Mouse (Mus musculus) testis, adult 2 months (tissue): ENCODE measurements around the gene Aox2. TPM values are rescaled to one million over a fixed set of nuclear protein-coding genes. Genes with fewer than 3 reads are reported as not detected.
"Not testable (repeated sequence)": the region's sequence is repeated elsewhere in the genome, so short reads cannot be mapped to it uniquely, and the experiment has no call there.

Experiments
- H3K27ac ChIP-seq: fragments of 200-500 bp; 2 replicates; pipeline ENCODE4 v1.5.1; 2012; ENCODE audit warnings: low read depth, low read length; ENCODE audit not compliant: control insufficient read depth, insufficient read depth
- H3K27me3 ChIP-seq: fragments of 200-500 bp; 2 replicates; pipeline ENCODE4 v1.6.1; 2012; ENCODE audit warnings: mild to moderate bottlenecking, low read length, moderate library complexity; ENCODE audit not compliant: control insufficient read depth, insufficient read depth
- H3K36me3 ChIP-seq: fragments of 200-500 bp; 2 replicates; pipeline ENCODE4 v1.6.1; 2012; ENCODE audit warnings: mild to moderate bottlenecking, low read length; ENCODE audit not compliant: control insufficient read depth, insufficient read depth
- H3K4me1 ChIP-seq: fragments of 200-500 bp; 2 replicates; pipeline ENCODE4 v1.6.1; 2012; ENCODE audit warnings: low read length; ENCODE audit not compliant: control insufficient read depth, insufficient read depth
- H3K4me3 ChIP-seq: fragments of 200-500 bp; 2 replicates; pipeline ENCODE4 v1.5.1; 2012; ENCODE audit warnings: low read depth, mild to moderate bottlenecking, low read length, moderate library complexity, mixed read lengths; ENCODE audit not compliant: control insufficient read depth
- CTCF ChIP-seq: fragments of 200-500 bp; IDR thresholded peaks from 2 replicates; pipeline ENCODE4 v1.5.1; 2012; ENCODE audit warnings: low read depth, mild to moderate bottlenecking, inconsistent platforms, low read length, moderate library complexity; ENCODE audit not compliant: control insufficient read depth, insufficient read depth, insufficient replicate concordance
- POLR2A ChIP-seq: fragments of 200-500 bp; IDR thresholded peaks from 2 replicates; pipeline ENCODE4 v1.6.1; 2012; ENCODE audit warnings: low read depth, mild to moderate bottlenecking, inconsistent platforms, low read length, moderate library complexity; ENCODE audit not compliant: control insufficient read depth
- polyA plus RNA-seq: library from polyadenylated mRNA; depleted of rRNA; stranded (reverse); fragments of >200 nt; gene quantifications from 2 replicates; pipeline ENCODE4 v1.2.3, GENCODE M21; 2012

The Aox2 gene
- polyA plus RNA-seq, 1 experiment: 0.27 TPM

DNA sequence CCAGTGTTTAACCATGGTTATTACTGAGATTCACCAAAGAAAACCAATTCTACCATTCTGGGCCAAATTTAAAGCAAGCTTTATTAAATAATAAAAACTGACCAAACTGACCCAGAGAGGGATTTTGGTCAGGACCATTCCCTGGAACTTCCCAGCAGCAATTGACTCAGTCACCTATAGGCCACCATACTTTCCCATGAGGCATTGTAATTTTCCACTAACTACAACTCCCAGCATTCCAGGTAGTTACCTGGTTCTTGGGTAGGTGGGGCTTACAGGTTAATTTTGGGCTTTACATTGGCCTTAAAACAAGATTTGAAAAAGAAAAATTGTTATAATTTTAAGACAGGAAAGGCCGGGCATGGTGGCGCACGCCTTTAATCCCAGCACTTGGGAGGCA, 87.7 kb downstream of the Aox2 start:
- TF ChIP-seq POLR2A (no peak), CTCF (no peak)
- Histone ChIP-seq H3K4me1 (no peaks in the 10 kb centered on the region), H3K4me3 (no peak overlapping the region), H3K36me3 (no peaks in the 10 kb centered on the region), H3K27ac (no peak overlapping the region), H3K27me3 (no peaks in the 10 kb centered on the region)

DNA sequence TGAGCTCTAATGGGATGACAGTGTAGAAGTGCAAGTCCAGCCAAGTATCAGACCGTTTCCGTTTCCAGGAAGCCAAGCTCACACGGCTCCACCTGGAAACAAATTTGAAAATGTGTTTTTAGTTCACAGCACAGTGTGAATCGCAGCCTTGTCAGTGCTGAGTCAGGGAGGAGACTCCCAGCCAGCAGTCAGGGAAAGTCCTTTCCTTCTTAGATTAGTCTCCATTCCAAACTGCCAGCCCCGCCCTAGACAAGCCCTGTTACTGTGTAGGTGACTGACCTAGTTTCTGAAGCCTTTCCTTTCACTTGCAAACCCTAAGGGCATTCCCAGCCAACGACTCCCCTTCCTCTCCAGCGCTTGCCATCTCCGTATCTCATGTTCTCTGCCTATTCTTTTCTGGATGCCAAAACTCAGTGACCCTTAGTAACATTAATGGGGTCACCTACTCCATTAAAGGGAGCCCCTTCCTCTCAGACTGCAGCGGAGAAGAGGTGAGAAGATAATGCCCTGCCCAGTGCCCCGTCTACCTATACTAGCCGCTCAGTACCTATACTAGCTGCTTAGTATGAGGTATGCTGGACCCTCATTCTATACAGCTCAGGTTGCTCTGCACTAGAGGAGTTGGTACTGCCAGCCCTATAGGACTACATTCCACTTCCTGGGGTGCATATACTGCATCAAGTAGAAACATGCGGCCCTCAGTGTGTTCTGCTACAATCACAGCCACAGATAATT, 88.8 kb downstream of the Aox2 start:
- no peaks in the 10 kb centered on the region for H3K27me3 ChIP-seq
- H3K4me3 ChIP-seq: no peak overlapping the region; the same call in 1 of the 2 replicates
- no peaks in the 10 kb centered on the region for H3K36me3 ChIP-seq
- no peak overlapping the region for H3K27ac ChIP-seq
- TF ChIP-seq CTCF: no peak
- no peak for TF ChIP-seq POLR2A
- H3K4me1 ChIP-seq: no peaks in the 10 kb centered on the region

DNA sequence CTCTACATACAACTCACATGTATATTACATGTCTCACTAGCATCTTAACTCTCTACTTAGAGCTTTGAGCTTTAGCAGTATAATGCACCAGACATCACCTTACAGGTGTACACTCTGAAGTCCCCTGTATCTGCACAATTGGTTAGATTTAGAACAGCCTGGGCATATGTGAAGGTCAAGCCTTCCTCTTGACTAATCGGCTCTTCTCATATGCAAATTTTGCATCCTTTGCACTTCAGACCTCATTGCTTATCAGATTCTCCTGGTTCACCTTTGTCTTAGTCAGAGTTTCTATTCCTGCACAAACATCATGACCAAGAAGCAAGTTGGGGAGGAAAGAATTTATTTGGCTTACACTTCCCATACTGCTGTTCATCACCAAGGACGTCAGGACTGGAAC, 91.6 kb downstream of the Aox2 start:
- TF ChIP-seq CTCF (no peak), POLR2A (no peak)
- no peak overlapping the region for H3K27ac ChIP-seq
- no peaks in the 10 kb centered on the region for H3K36me3 ChIP-seq
- H3K27me3 ChIP-seq: no peaks in the 10 kb centered on the region
- no peak overlapping the region for H3K4me3 ChIP-seq
- H3K4me1 ChIP-seq: no peaks in the 10 kb centered on the region

DNA sequence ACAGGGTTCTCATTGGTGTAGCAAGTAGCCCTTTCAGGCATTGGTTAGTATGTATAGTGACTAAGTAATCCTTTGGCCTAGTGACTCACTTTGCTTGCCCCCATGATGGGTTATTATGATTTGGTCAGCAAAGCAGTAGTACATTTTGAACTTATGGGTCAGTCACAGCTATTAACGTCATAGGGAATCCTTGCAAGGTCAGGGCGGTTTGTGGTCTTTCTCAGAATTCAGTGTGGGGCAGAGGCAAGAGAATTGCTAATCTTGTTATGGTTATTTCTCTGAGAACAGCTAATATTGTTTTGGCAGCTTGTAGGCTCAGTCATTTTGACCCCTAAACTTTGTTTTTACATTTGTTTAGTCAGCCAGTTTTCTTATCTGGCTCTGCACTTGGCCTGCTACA, 96.1 kb downstream of the Aox2 start:
- H3K4me3 ChIP-seq, H3K4me1 ChIP-seq, H3K36me3 ChIP-seq, H3K27me3 ChIP-seq, H3K27ac ChIP-seq: not testable (repeated sequence)

DNA sequence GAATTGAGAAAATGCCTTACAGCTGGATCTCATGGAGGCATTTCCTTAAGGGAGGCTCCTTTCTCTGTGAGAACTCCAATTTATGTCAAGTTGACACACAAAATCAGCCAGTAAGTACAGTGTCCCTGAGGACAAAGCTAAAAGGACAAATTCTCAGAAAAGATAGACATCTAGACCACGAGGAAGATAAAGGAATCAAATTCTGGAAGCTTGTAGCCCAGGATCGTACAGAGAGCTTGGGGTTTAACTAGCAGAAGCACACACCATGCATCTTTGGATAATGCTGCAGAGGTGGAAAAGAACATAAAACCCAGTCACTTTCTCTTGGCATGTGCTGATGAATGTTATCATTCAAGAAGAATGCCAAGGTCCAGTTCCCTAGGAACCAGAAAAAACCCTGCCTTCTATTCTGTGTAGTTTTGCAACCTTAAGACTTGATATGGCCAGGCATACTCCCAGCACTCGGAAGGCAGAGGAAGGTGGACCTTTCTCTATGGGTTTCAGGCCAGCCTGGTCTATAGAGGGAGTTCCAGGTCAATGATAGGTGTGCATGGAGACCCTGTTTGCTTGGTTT, 97.5 kb downstream of the Aox2 start:
- 0 out of 2 replicates have a peak overlapping the region, but pooled peaks have one; percentile 4 for H3K27ac ChIP-seq
- no peak overlapping the region for H3K4me3 ChIP-seq
- no peak for TF ChIP-seq CTCF
- no peak for TF ChIP-seq POLR2A
- H3K4me1 ChIP-seq: no peaks in the 10 kb centered on the region
- H3K27me3 ChIP-seq: no peaks in the 10 kb centered on the region
- no peaks in the 10 kb centered on the region for H3K36me3 ChIP-seq

DNA sequence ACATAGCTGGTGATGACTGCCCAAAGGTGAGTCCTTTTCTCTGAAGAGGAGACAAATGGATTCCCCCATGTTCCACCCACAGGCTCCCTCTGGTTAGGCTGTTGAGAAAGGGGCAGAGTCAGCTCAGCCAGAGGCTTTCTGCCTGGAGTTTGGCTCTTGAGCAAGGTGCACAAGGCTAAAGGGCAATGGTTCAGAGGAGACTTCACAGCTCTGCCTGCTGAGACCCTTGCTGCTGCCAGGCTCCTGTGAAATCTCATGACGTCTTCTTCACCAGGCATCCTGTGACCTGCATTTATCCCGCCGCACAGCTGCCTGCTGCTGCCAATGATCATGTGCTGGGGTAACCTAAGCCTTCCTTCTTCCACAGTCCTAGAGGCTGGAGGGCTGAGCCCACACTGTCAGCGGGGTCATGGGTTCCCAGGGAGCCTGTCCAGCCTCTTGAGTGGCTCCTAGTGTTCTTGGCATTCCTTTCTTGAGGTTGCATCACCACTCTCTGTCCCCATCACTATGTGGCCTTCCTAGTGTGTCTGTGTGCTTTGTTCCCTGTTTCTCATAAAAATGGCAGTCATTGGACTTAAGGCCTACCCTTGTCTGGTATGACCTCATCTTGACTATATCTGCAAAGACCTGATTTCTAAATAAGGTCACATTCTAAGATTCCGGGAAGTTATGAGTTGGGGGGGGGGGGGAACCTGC, 104.6 kb downstream of the Aox2 start:
- no peaks in the 10 kb centered on the region for H3K27me3 ChIP-seq
- no peak overlapping the region for H3K27ac ChIP-seq
- no peak for TF ChIP-seq CTCF
- TF ChIP-seq POLR2A: no peak
- H3K36me3 ChIP-seq: no peaks in the 10 kb centered on the region
- no peaks in the 10 kb centered on the region for H3K4me1 ChIP-seq
- no peak overlapping the region for H3K4me3 ChIP-seq

DNA sequence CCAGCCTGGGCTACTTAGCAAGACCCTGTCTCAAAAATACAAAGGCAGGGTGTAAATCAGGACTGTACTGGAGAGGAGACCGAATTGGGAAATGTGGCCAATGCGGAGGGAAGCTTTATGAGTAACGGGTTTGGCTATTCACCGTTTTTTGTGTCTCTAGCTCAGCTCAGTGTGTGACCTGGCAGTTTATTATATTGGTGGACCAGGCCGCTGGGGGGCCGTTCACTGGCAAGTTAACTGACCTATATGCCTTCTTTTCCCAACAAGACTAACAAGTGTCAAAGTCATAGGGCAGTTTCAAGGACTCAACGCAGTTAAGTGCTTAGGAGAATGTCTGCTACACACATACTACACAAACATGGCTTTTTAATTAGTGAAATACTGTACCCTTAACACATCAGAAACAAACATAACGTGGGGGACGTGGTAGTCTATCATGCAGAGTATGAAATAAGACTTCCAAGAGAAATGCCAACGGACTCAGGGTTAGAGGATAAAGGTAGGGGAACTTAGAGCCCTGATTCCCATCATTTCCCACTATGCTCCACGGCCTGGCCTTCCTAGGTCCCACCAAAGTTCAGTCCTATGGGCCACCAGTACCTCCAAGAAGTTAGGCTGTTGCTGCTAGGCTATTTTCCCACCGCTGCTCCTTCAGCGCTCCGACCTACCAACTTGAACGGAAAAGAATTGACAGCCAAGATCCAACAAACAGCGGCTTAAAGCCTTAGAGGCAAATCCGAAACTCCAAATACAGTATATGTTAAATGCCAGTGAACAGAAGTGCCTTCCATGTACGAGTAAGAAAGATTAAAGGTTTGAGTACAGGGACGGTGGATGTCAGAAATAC, 113.5 kb downstream of the Aox2 start:
- Histone ChIP-seq H3K27me3 (no peaks in the 10 kb centered on the region), H3K27ac (peak overlapping the region; percentile 98), H3K36me3 (no peaks in the 10 kb centered on the region), H3K4me1 (peaks cover 2% of the 10 kb centered on the region), H3K4me3 (peak overlapping the region; percentile 93)
- TF ChIP-seq CTCF (no peak), POLR2A (no peak)
